Mouse (Mus musculus) limb, embryonic 15.5 days (tissue): ENCODE data around the gene Gpatch8. TPM values are rescaled to one million over a fixed set of nuclear protein-coding genes. Genes with fewer than 3 reads are reported as not detected.

ENCODE experiments used
- ATAC-seq: fragments of 200-750 bp; cut with Nextera tagmentation; 2 replicates; pipeline ENCODE4 v1.8.0; 2017; ENCODE audit warnings: low read depth, moderate TSS enrichment; ENCODE audit not compliant: insufficient number of reproducible peaks, low FRiP score, low TSS enrichment
- H3K27ac ChIP-seq: fragments of 300-500 bp; sonication (generic); 2 replicates; pipeline ENCODE4 v1.5.1; 2015; ENCODE audit warnings: moderate library complexity, mild to moderate bottlenecking, inconsistent platforms
- H3K27me3 ChIP-seq: fragments of 300-500 bp; sonication (generic); 2 replicates; pipeline ENCODE4 v1.6.1; 2015; ENCODE audit warnings: inconsistent platforms
- H3K36me3 ChIP-seq: fragments of 300-500 bp; sonication (generic); 2 replicates; pipeline ENCODE4 v1.6.1; 2015; ENCODE audit warnings: inconsistent platforms
- H3K4me1 ChIP-seq: fragments of 300-500 bp; sonication (generic); 2 replicates; pipeline ENCODE4 v1.6.1; 2015; ENCODE audit warnings: inconsistent platforms
- H3K4me2 ChIP-seq: fragments of 300-500 bp; sonication (generic); 2 replicates; pipeline ENCODE4 v1.6.1; 2015; ENCODE audit warnings: mild to moderate bottlenecking, inconsistent platforms
- H3K4me3 ChIP-seq: fragments of 300-500 bp; sonication (generic); 2 replicates; pipeline ENCODE4 v1.5.1; 2015; ENCODE audit warnings: mild to moderate bottlenecking, inconsistent platforms
- H3K9ac ChIP-seq: fragments of 300-500 bp; sonication (generic); 2 replicates; pipeline ENCODE4 v1.6.1; 2015; ENCODE audit warnings: inconsistent platforms
- H3K9me3 ChIP-seq: fragments of 300-500 bp; sonication (generic); 2 replicates; pipeline ENCODE4 v1.6.1; 2016; ENCODE audit warnings: inconsistent platforms
- WGBS: fragments of 180-500 bp; shearing (Covaris S2); methylation state at CpG from one replicate; pipeline ENCODE4 v1.1.7; 2015; 5-methylcytosine and 5-hydroxymethylcytosine counted together
- polyA plus RNA-seq: library from polyadenylated mRNA; unstranded; fragments of >200 nt; fragmentation: Nextera tagmentation; extraction: Ambion mirVana; gene quantifications from 2 replicates; pipeline ENCODE4 v1.2.1, GENCODE M21; 2015

The Gpatch8 gene
- polyA plus RNA-seq, 1 experiment from 2014 or later = 56.5 TPM

- ATAC-seq = no peak
- no peaks in the 10 kb centered on the region for H3K4me1 ChIP-seq
- 71% methylated on average over 2 of the region's 2 CpGs for WGBS
- no peak overlapping the region for H3K9ac ChIP-seq
- H3K4me3 ChIP-seq = no peak overlapping the region
- no peak overlapping the region for H3K4me2 ChIP-seq
- no peaks in the 10 kb centered on the region for H3K9me3 ChIP-seq
- peaks cover 35% of the 10 kb centered on the region for H3K36me3 ChIP-seq
- no peak overlapping the region for H3K27ac ChIP-seq
- H3K27me3 ChIP-seq = no peaks in the 10 kb centered on the region
Observed at GRCm38 (mm10) chr11:102493241-102493640, 63.0 kb downstream of the Gpatch8 start.

GRCm38 (mm10) chr11:102487901-102488300 is 68.3 kb downstream of the Gpatch8 start:
- H3K27me3 ChIP-seq = no peaks in the 10 kb centered on the region
- peaks cover 36% of the 10 kb centered on the region for H3K36me3 ChIP-seq
- H3K9ac ChIP-seq = no peak overlapping the region
- no peaks in the 10 kb centered on the region for H3K9me3 ChIP-seq
- H3K4me1 ChIP-seq = no peaks in the 10 kb centered on the region
- H3K4me3 ChIP-seq = no peak overlapping the region
- no peak overlapping the region for H3K27ac ChIP-seq
- H3K4me2 ChIP-seq = no peak overlapping the region
- no peak for ATAC-seq
- 95% methylated on average over 2 of the region's 2 CpGs for WGBS

- no peak for ATAC-seq
- Histone ChIP-seq H3K9ac (no peak overlapping the region), H3K27ac (no peak overlapping the region), H3K4me3 (no peak overlapping the region), H3K36me3 (peaks cover 34% of the 10 kb centered on the region), H3K9me3 (no peaks in the 10 kb centered on the region), H3K4me1 (no peaks in the 10 kb centered on the region), H3K27me3 (no peaks in the 10 kb centered on the region), H3K4me2 (no peak overlapping the region)
- 71% methylated on average over 11 of the region's 11 CpGs for WGBS
Observed at GRCm38 (mm10) chr11:102486733-102487386, 69.3 kb downstream of the Gpatch8 start.

- no peak overlapping the region for H3K27ac ChIP-seq
- H3K4me2 ChIP-seq = no peak overlapping the region
- no peaks in the 10 kb centered on the region for H3K9me3 ChIP-seq
- ATAC-seq = no peak
- H3K9ac ChIP-seq = no peak overlapping the region
- H3K27me3 ChIP-seq = no peaks in the 10 kb centered on the region
- no peaks in the 10 kb centered on the region for H3K4me1 ChIP-seq
- no peak overlapping the region for H3K4me3 ChIP-seq
- H3K36me3 ChIP-seq = peaks cover 77% of the 10 kb centered on the region
- WGBS = 91% methylated on average over 10 of the region's 10 CpGs
Observed at GRCm38 (mm10) chr11:102481779-102482178, 74.4 kb downstream of the Gpatch8 start.

GRCm38 (mm10) chr11:102480897-102481296 is 75.3 kb downstream of the Gpatch8 start:
- Histone ChIP-seq H3K9ac (no peak overlapping the region), H3K27ac (no peak overlapping the region), H3K9me3 (no peaks in the 10 kb centered on the region), H3K36me3 (peaks cover 71% of the 10 kb centered on the region), H3K27me3 (no peaks in the 10 kb centered on the region), H3K4me3 (no peak overlapping the region), H3K4me2 (no peak overlapping the region), H3K4me1 (no peaks in the 10 kb centered on the region)
- 92% methylated on average over 4 of the region's 4 CpGs for WGBS
- no peak for ATAC-seq

- ATAC-seq = no peak
- 96% methylated on average over 15 of the region's 15 CpGs for WGBS
- H3K9ac ChIP-seq = no peak overlapping the region
- H3K36me3 ChIP-seq = peaks cover 68% of the 10 kb centered on the region
- no peaks in the 10 kb centered on the region for H3K27me3 ChIP-seq
- H3K4me1 ChIP-seq = no peaks in the 10 kb centered on the region
- H3K4me2 ChIP-seq = no peak overlapping the region
- H3K9me3 ChIP-seq = no peaks in the 10 kb centered on the region
- H3K4me3 ChIP-seq = no peak overlapping the region
- no peak overlapping the region for H3K27ac ChIP-seq
Observed at GRCm38 (mm10) chr11:102480111-102480510, 76.1 kb downstream of the Gpatch8 start.

GRCm38 (mm10) chr11:102479581-102479980 is 76.6 kb downstream of the Gpatch8 start:
- Histone ChIP-seq H3K27ac (no peak overlapping the region), H3K4me2 (no peak overlapping the region), H3K4me3 (no peak overlapping the region), H3K9me3 (no peaks in the 10 kb centered on the region), H3K4me1 (no peaks in the 10 kb centered on the region), H3K9ac (no peak overlapping the region), H3K27me3 (no peaks in the 10 kb centered on the region), H3K36me3 (peaks cover 63% of the 10 kb centered on the region)
- no peak for ATAC-seq
- 97% methylated on average over 23 of the region's 23 CpGs for WGBS

GRCm38 (mm10) chr11:102478671-102479070 is 77.5 kb downstream of the Gpatch8 start:
- no peak overlapping the region for H3K27ac ChIP-seq
- no peaks in the 10 kb centered on the region for H3K9me3 ChIP-seq
- no peaks in the 10 kb centered on the region for H3K27me3 ChIP-seq
- ATAC-seq = no peak
- no peak overlapping the region for H3K4me2 ChIP-seq
- no peak overlapping the region for H3K9ac ChIP-seq
- WGBS = 90% methylated on average over 3 of the region's 3 CpGs
- H3K36me3 ChIP-seq = peaks cover 59% of the 10 kb centered on the region
- no peaks in the 10 kb centered on the region for H3K4me1 ChIP-seq
- no peak overlapping the region for H3K4me3 ChIP-seq

GRCm38 (mm10) chr11:102475027-102475426 is 81.2 kb downstream of the Gpatch8 start:
- no peaks in the 10 kb centered on the region for H3K27me3 ChIP-seq
- H3K4me1 ChIP-seq = no peaks in the 10 kb centered on the region
- H3K4me3 ChIP-seq = no peak overlapping the region
- WGBS = 97% methylated on average over 3 of the region's 3 CpGs
- H3K9me3 ChIP-seq = no peaks in the 10 kb centered on the region
- no peak for ATAC-seq
- H3K27ac ChIP-seq = no peak overlapping the region
- peaks cover 35% of the 10 kb centered on the region for H3K36me3 ChIP-seq
- H3K4me2 ChIP-seq = no peak overlapping the region
- H3K9ac ChIP-seq = no peak overlapping the region

GRCm38 (mm10) chr11:102469648-102470357 is 86.4 kb downstream of the Gpatch8 start, which contains the start of gene Itga2b:
Gene Itga2b, minus strand, starts transcription at chr11:102470122.
- 60% methylated on average over 11 of the region's 11 CpGs for WGBS
- Histone ChIP-seq H3K27me3 (no peaks in the 10 kb centered on the region), H3K4me1 (peaks cover 25% of the 10 kb centered on the region), H3K4me2 (no peak within 1 kb of the TSS), H3K9me3 (no peaks in the 10 kb centered on the region), H3K9ac (no peak within 1 kb of the TSS), H3K27ac (no peak within 1 kb of the TSS), H3K36me3 (no peaks in the 10 kb centered on the region), H3K4me3 (no peak within 1 kb of the TSS)
- ATAC-seq = no peak

- ATAC-seq = peak; percentile 92
- no peaks in the 10 kb centered on the region for H3K36me3 ChIP-seq
- peak overlapping the region; percentile 51 for H3K9ac ChIP-seq
- no peaks in the 10 kb centered on the region for H3K9me3 ChIP-seq
- H3K4me1 ChIP-seq = peaks cover 25% of the 10 kb centered on the region
- peak overlapping the region; percentile 49 for H3K4me3 ChIP-seq
- WGBS = under 1% methylated on average over 37 of the region's 37 CpGs
- peak overlapping the region; percentile 87 for H3K27ac ChIP-seq
- H3K4me2 ChIP-seq = peak overlapping the region; percentile 91
- no peaks in the 10 kb centered on the region for H3K27me3 ChIP-seq
Observed at GRCm38 (mm10) chr11:102467041-102467631, 89.1 kb downstream of the Gpatch8 start.
